Mouse (Mus musculus) heart, adult 2 months (tissue): Measurements from ENCODE around the gene Sprr2j-ps.

Experiments used
- CTCF ChIP-seq: fragments of 200-600 bp; IDR thresholded peaks from 2 replicates; pipeline ENCODE4 v1.8.1; 2022; ENCODE audit warnings: antibody characterized with exemption, mild to moderate bottlenecking, moderate library complexity
- EP300 ChIP-seq: fragments of 200-500 bp; IDR thresholded peaks from 2 replicates; pipeline ENCODE4 v1.6.1; 2011; ENCODE audit warnings: low read depth, low read length, control low read depth; ENCODE audit not compliant: insufficient read depth
- POLR2A ChIP-seq: fragments of 200-500 bp; IDR thresholded peaks from 2 replicates; pipeline ENCODE4 v1.6.1; 2011; ENCODE audit warnings: mild to moderate bottlenecking, low read depth, low read length, control low read depth; ENCODE audit not compliant: insufficient read depth

- TF ChIP-seq CTCF: no peak
- TF ChIP-seq POLR2A: no peak
- no peak for TF ChIP-seq EP300
Observed at GRCm38 (mm10) chr3:92458620-92459019, 40.7 kb downstream of the Sprr2j-ps start, which contains the start of gene Sprr3.
